Mouse (Mus musculus) E14TG2a.4 (cell line): ENCODE measurements around the gene Afp.

Experiments used
- CTCF ChIP-seq: conservative IDR thresholded peaks from 2 replicates; pipeline ENCODE4 v1.5.1; 2014; ENCODE audit warnings: low read length
- POU5F1 ChIP-seq: IDR thresholded peaks from 2 replicates; pipeline ENCODE4 v1.6.1; 2014; ENCODE audit warnings: low read length, borderline replicate concordance

- TF ChIP-seq CTCF (peak; percentile 97), POU5F1 (no peak)
These were observed 10.2 kb downstream of the Afp start for GRCm38 (mm10) chr5:90500714-90501113.
